Mouse (Mus musculus): ENCODE measurements at regions not wholly inside any gene's neighbourhood (a gene's known extent, or its start where the extent isn't known, plus 50 kb on each side); places are given as distances from the start of the nearest gene placed in this dataset.

DNA sequence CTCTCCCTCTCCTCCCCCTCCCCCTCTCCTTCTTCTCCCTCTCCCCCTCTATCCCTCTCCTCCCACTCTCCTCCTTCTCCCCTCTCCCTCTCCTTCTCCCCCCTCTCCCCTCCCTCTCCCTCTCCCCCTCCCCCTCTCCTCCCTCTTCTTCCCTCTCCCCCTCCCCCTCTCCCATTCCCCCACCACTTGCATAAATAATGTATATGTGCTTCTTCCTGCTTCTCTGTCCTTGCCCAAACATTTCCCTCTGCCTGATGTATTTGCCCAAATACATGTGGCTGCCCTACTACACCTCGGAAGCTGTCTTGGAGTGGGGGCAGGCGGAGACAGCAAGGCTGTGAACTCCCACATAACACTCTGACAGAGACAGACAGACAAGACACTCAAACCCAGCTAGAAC lies 149.2 kb upstream of the Rybp start:
- no peak for ATAC-seq (replicated peaks)

DNA sequence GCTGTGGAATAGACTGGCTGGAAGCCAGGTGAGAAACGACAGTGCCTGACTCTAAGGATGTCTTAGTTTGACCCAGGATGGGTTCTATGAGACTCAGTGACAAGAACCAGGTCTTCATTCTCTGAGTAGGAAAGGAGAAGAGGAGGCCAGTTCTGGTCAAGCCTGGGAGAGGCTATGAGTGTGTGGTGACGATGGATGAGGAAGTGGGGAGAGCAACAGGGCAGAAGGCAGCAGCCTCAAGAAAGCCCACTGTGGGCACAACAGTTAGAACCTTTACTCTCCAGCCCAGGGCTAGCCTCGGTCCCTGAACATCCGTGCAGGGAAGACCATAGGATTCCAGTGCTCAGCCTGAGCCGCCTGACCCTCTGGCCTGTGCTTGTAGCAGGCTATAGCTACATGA lies 147.9 kb upstream of the Rybp start:
- WGBS, result 68% methylated on average over 5 of the region's 5 CpGs
- Histone ChIP-seq H3K4me3 (no peak overlapping the region), H3K27ac (replicated peaks) (no peak overlapping the region), H3K36me3 (no peaks in the 10 kb centered on the region), H3K9ac (replicated peaks) (no peak overlapping the region), H3K9me3 (no peaks in the 10 kb centered on the region), H3K27me3 (peaks cover 5% of the 10 kb centered on the region; the same call in 1 of the 2 replicates), H3K4me2 (replicated peaks) (no peak overlapping the region), H3K4me1 (peaks cover 35% of the 10 kb centered on the region)
- ATAC-seq (replicated peaks), result no peak

More for the DNA sequence above, 149.2 kb upstream of the Rybp start:
- Histone ChIP-seq H3K4me3 (no peak overlapping the region), H3K36me3 (no peaks in the 10 kb centered on the region), H3K4me2 (replicated peaks) (no peak overlapping the region), H3K27me3 (peaks cover 5% of the 10 kb centered on the region; the same call in 1 of the 2 replicates), H3K27ac (replicated peaks) (no peak overlapping the region), H3K4me1 (peaks cover 30% of the 10 kb centered on the region), H3K9ac (replicated peaks) (no peak overlapping the region), H3K9me3 (no peaks in the 10 kb centered on the region)
- 68% methylated on average over 2 of the region's 2 CpGs for WGBS

DNA sequence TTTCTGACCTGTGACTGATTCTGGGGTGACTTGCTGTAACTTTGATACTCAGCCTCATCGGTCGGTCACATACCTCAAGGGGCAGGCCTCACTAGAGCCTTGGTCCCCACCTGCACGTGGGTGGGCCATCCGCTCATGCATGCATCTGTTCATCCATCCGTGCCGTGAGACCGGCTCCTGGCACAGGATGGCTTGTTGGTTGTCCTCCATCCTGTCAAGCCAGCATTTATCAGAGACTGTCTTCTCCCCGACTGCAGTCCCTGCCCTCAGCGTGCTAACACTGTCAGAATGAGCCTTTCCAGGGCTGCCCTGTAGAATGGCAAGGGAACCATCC lies 146.2 kb upstream of the Rybp start:
- H3K27me3 ChIP-seq, result peaks cover 5% of the 10 kb centered on the region; the same call in 1 of the 2 replicates
- ATAC-seq (replicated peaks), result no peak
- WGBS, result 29% methylated on average over 9 of the region's 9 CpGs
- peaks cover 33% of the 10 kb centered on the region for H3K4me1 ChIP-seq
- H3K9ac ChIP-seq (replicated peaks), result no peak overlapping the region
- no peaks in the 10 kb centered on the region for H3K9me3 ChIP-seq
- no peak overlapping the region for H3K27ac ChIP-seq (replicated peaks)
- H3K4me2 ChIP-seq (replicated peaks), result no peak overlapping the region
- H3K36me3 ChIP-seq, result no peaks in the 10 kb centered on the region
- H3K4me3 ChIP-seq, result no peak overlapping the region

DNA sequence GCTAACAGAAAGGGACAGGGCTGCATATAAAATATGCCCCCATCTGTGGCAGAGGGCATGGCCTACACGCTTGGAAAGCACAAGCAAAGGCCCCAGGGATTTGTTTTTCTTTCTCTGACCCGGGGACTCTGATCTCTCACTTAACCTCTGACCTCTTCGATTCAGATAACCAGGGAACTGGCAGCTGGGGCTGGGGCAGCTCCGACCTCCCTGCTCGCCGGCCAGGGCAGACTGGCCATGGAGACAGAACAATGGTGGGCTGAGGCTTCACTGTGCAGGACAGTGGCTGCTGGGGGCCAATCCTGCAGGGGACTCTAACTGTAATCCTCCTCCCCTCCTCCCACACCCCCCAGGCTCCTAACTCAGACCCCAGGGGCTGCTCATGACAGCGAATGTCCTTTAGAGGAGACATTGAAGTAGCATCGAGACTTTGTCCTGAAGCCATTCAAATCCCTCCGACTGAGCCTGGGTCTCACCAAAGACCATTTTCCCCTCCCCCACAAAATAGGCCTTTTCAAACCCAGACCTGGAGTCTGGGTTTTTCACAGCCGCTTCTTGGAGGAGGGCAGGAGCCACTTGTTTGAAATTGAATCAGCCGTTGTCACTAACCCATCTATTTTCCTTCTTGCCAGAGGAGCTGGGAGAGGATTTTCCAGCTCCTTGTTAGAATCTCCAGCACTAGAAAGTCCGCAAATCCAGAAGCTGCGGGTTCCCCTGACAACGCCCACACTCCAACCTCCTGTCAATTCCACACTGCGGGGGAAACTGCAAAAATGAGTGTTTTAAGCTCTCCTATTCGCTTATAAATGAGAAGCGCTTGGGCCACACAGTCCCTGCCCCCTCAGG lies 145.6 kb upstream of the Rybp start:
- Histone ChIP-seq H3K4me1 (peaks cover 27% of the 10 kb centered on the region), H3K27me3 (peaks cover 5% of the 10 kb centered on the region; the same call in 1 of the 2 replicates), H3K9ac (replicated peaks) (no peak overlapping the region), H3K9me3 (no peaks in the 10 kb centered on the region), H3K36me3 (no peaks in the 10 kb centered on the region), H3K27ac (replicated peaks) (no peak overlapping the region), H3K4me3 (no peak overlapping the region), H3K4me2 (replicated peaks) (no peak overlapping the region)
- ATAC-seq (replicated peaks), result no peak
- WGBS, result 19% methylated on average over 17 of the region's 17 CpGs

DNA sequence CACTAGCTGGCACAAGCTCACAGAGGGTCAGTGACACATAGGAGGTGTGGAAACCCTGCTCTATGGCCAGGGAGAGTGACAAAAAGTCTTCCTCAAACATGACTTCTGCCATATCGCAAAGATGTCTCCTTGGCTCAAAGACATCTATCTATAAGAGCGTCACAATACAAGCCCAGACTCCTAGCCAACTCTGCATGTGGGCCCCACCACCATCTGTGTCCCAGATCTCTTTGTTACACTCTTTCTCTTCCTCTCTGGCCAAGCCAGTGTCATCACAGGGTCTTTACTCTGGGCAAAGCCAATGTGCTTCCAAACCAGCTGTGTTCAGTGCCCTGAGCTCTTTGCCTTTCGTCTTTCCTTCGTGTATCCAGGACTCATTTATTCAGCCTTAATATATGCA lies 143.0 kb upstream of the Rybp start:
- H3K27ac ChIP-seq (replicated peaks), result no peak overlapping the region
- no peak overlapping the region for H3K4me3 ChIP-seq
- H3K4me2 ChIP-seq (replicated peaks), result no peak overlapping the region
- no peaks in the 10 kb centered on the region for H3K9me3 ChIP-seq
- no peak overlapping the region for H3K9ac ChIP-seq (replicated peaks)
- no peak for ATAC-seq (replicated peaks)
- 60% methylated on average over 4 of the region's 4 CpGs for WGBS
- no peaks in the 10 kb centered on the region for H3K27me3 ChIP-seq
- peaks cover 26% of the 10 kb centered on the region for H3K4me1 ChIP-seq
- H3K36me3 ChIP-seq, result no peaks in the 10 kb centered on the region

DNA sequence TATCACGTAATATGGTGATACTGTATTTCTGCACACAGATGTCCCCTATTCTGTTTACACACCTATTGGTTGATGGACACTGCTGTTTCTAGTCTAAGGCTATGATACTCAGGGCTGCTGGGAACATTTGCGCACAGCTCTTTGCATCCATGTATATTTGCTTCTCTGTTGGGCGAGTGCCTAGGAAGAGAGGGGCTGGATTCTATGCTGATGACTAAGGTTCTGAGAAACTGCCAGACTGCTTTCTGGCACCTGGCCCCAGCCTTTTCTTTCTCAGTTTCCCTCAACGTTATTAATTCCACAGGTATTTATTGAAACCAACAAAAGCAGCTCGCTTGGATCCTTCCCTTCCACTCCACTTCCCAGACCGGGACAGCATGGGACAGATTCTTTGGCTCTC lies 142.2 kb upstream of the Rybp start:
- no peaks in the 10 kb centered on the region for H3K9me3 ChIP-seq
- H3K4me1 ChIP-seq, result peaks cover 26% of the 10 kb centered on the region
- no peak overlapping the region for H3K27ac ChIP-seq (replicated peaks)
- 52% methylated on average over 6 of the region's 6 CpGs for WGBS
- no peaks in the 10 kb centered on the region for H3K27me3 ChIP-seq
- H3K36me3 ChIP-seq, result no peaks in the 10 kb centered on the region
- no peak overlapping the region for H3K4me2 ChIP-seq (replicated peaks)
- no peak for ATAC-seq (replicated peaks)
- H3K4me3 ChIP-seq, result no peak overlapping the region
- no peak overlapping the region for H3K9ac ChIP-seq (replicated peaks)

DNA sequence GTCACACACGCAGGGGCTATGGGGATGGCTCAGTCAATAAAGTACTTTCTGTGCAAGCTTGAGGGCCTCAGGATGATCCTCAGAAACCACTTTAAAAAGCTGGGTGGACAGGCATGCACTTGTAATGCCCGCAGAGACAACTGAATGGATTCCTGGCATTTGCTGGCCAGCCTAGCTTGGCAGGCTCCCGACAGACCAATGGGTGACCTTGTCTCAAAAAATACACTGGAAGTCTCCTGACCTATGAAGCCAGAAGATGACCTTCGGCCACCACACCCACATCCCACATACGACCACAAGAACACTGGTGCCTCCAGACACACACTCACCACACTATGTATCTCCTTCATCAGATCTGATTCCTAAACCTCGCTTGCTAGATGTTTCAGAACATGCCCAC lies 141.5 kb upstream of the Rybp start:
- no peaks in the 10 kb centered on the region for H3K36me3 ChIP-seq
- H3K27me3 ChIP-seq, result no peaks in the 10 kb centered on the region
- WGBS, result 89% methylated on average over 6 of the region's 6 CpGs
- no peak overlapping the region for H3K4me2 ChIP-seq (replicated peaks)
- H3K27ac ChIP-seq (replicated peaks), result no peak overlapping the region
- H3K9ac ChIP-seq (replicated peaks), result no peak overlapping the region
- no peak overlapping the region for H3K4me3 ChIP-seq
- ATAC-seq (replicated peaks), result no peak
- no peaks in the 10 kb centered on the region for H3K9me3 ChIP-seq
- peaks cover 26% of the 10 kb centered on the region for H3K4me1 ChIP-seq

DNA sequence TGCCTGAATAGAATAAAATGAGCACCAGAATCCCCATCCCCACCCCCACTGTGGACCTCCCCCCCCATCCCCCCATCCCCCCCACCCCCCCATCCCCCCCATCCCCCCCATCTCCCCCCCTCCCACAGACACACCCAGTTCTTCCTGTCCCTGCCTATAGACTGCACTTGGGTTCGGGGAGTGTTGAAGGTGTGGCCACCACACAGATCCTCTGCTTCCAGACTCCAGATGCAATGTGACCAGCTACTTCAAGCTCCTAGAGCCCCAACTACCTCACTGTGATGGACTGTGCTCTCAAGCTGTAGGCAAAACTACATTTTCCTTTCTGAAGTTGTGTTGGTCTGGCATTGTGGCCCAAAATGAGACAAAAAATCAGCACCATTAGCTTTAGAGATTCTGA lies 138.3 kb upstream of the Rybp start:
- H3K36me3 ChIP-seq, result no peaks in the 10 kb centered on the region
- peaks cover 23% of the 10 kb centered on the region for H3K4me1 ChIP-seq
- no peak overlapping the region for H3K27ac ChIP-seq (replicated peaks)
- no peak overlapping the region for H3K9ac ChIP-seq (replicated peaks)
- ATAC-seq (replicated peaks), result no peak
- no peaks in the 10 kb centered on the region for H3K27me3 ChIP-seq
- H3K4me2 ChIP-seq (replicated peaks), result no peak overlapping the region
- 91% methylated on average over 1 of the region's 1 CpGs for WGBS
- H3K9me3 ChIP-seq, result no peaks in the 10 kb centered on the region
- H3K4me3 ChIP-seq, result no peak overlapping the region

DNA sequence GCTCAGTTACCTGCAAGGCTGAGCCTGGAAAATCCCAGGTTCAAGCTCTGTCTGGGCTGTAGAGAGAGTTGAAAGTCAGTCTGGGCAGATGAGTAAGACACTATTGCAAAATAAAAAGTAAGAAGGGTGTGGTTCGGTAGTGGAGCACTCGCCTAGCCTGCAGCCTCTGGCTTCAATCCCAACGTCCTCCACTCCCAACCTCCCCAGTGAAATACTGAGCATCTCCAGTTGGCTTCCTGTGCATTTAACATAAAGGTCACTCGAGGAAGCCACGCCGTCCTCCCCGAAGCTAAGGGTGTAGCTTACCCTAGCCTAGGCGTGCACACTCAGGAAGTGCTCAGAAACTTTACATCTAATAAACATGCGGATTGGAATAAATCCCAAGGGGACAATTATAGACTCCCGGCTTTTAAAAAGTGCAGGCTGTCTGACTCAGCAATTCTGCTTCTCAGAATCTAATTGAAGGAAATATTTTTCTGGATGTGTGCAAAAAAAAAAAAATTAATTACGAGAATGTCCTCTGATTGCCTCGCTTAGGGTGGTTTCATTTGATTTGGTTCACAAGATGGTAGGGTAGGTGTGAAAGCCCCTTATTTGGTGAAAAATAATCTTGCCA lies 137.6 kb upstream of the Rybp start:
- H3K4me3 ChIP-seq, result no peak overlapping the region
- H3K9ac ChIP-seq (replicated peaks), result no peak overlapping the region
- H3K36me3 ChIP-seq, result no peaks in the 10 kb centered on the region
- 73% methylated on average over 12 of the region's 12 CpGs for WGBS
- H3K27ac ChIP-seq (replicated peaks), result no peak overlapping the region
- H3K27me3 ChIP-seq, result no peaks in the 10 kb centered on the region
- peaks cover 16% of the 10 kb centered on the region for H3K4me1 ChIP-seq
- no peaks in the 10 kb centered on the region for H3K9me3 ChIP-seq
- no peak overlapping the region for H3K4me2 ChIP-seq (replicated peaks)
- ATAC-seq (replicated peaks), result no peak

DNA sequence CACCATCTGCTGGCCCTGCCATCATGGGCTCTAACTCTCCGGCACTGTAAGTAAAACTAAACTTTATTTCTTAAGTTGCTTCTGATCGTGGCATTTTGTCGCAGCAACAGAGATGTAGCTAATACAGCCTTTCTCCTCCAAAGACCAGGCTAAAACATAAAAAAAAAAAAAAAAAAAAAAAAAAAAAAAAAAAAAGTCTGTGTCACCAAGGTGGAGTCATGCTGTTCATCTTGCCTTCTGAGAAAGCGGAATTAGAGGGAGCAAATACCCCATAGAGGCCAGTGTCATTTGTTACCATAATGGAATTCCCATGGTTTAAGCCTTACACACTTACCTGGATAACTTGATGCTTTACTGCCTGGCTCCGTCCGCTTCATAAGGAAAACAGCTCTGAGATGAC lies 136.9 kb upstream of the Rybp start:
- H3K4me2 ChIP-seq (replicated peaks), result no peak overlapping the region
- H3K27ac ChIP-seq (replicated peaks), result no peak overlapping the region
- H3K36me3 ChIP-seq, result no peaks in the 10 kb centered on the region
- ATAC-seq (replicated peaks), result no peak
- H3K4me3 ChIP-seq, result no peak overlapping the region
- H3K4me1 ChIP-seq, result peaks cover 11% of the 10 kb centered on the region
- no peaks in the 10 kb centered on the region for H3K9me3 ChIP-seq
- H3K27me3 ChIP-seq, result no peaks in the 10 kb centered on the region
- no peak overlapping the region for H3K9ac ChIP-seq (replicated peaks)
- WGBS, result 92% methylated on average over 6 of the region's 6 CpGs

DNA sequence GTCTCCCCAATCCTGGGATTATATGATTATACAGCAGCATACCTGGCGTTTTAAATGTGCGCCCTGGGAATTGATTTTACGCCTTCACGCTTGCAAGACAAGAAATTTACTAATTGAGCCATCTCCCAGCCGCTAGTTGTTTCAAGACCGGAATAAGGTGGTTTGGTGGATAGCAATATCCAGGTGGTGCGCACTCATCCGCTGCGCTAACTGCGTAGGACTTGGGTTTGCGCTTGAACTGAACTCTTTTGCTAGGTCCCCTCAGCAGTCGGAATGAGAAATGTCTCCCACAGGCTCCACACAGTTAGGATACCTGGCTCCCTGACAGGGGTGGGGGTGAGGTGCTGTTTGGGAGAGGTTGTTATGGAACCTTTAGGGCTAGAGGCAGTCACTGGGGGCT lies 136.4 kb upstream of the Rybp start:
- WGBS, result 93% methylated on average over 12 of the region's 12 CpGs
- H3K9ac ChIP-seq (replicated peaks), result no peak overlapping the region
- H3K4me3 ChIP-seq, result no peak overlapping the region
- no peaks in the 10 kb centered on the region for H3K9me3 ChIP-seq
- ATAC-seq (replicated peaks), result no peak
- H3K36me3 ChIP-seq, result no peaks in the 10 kb centered on the region
- H3K27ac ChIP-seq (replicated peaks), result no peak overlapping the region
- no peaks in the 10 kb centered on the region for H3K27me3 ChIP-seq
- peaks cover 10% of the 10 kb centered on the region for H3K4me1 ChIP-seq
- H3K4me2 ChIP-seq (replicated peaks), result no peak overlapping the region

DNA sequence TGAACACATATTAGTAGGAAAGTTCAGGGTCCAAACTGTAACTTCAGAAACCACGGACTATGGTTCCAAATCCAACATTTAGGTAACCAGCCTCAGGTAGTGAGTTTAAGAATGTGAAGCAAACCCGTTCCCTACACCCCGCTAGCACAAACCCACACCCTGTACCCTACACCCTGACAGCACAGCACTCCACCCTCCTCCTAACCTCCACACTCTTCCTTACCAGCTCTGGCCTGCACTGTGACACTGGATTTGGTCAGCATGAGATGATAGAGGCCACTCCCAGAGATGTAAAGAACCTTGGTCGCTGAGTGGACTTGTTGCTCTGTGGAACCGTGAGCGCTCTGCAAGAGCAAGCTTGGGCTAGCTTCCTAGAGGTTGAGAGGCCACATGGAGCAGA lies 135.3 kb upstream of the Rybp start:
- Histone ChIP-seq H3K4me1 (peaks cover 10% of the 10 kb centered on the region), H3K27ac (replicated peaks) (no peak overlapping the region), H3K9ac (replicated peaks) (no peak overlapping the region), H3K36me3 (no peaks in the 10 kb centered on the region), H3K9me3 (no peaks in the 10 kb centered on the region), H3K4me2 (replicated peaks) (no peak overlapping the region), H3K4me3 (no peak overlapping the region), H3K27me3 (no peaks in the 10 kb centered on the region)
- 73% methylated on average over 6 of the region's 6 CpGs for WGBS
- ATAC-seq (replicated peaks), result no peak
